Mouse (Mus musculus) bone marrow macrophage, adult 2 months (primary cell): ENCODE results near the gene Sec14l5.

Experiments used
- CTCF ChIP-seq: IDR thresholded peaks from 2 replicates; pipeline ENCODE4 v1.5.1; 2012; ENCODE audit warnings: low read depth, mild to moderate bottlenecking, low read length, moderate library complexity
- POLR2A ChIP-seq: IDR thresholded peaks from 2 replicates; pipeline ENCODE4 v1.6.1; 2012; ENCODE audit warnings: mild to moderate bottlenecking, low read depth, low read length, borderline replicate concordance

- no peak for TF ChIP-seq CTCF
- no peak for TF ChIP-seq POLR2A
Measured at GRCm38 (mm10) chr16:5134623-5135330, 12.1 kb upstream of the Sec14l5 start.
